Mouse (Mus musculus) midbrain, embryonic 15.5 days (tissue): ENCODE data around the gene Cd8a. TPM values are rescaled to one million over a fixed set of nuclear protein-coding genes. Genes with fewer than 3 reads are reported as not detected.
"Not testable (repeated sequence)": the region's sequence is repeated elsewhere in the genome, so short reads cannot be mapped to it uniquely, and the experiment has no call there.

Source experiments
- ATAC-seq: fragments of 200-750 bp; cut with Nextera tagmentation; replicated peaks from 2 replicates; pipeline ENCODE4 v1.8.0; 2017; ENCODE audit warnings: moderate TSS enrichment
- H3K27ac ChIP-seq: fragments of 300-500 bp; sonication (generic); 2 replicates; pipeline ENCODE4 v1.5.1; 2015; ENCODE audit warnings: mild to moderate bottlenecking, inconsistent platforms
- H3K27me3 ChIP-seq: fragments of 300-500 bp; sonication (generic); replicated peaks from 2 replicates; pipeline ENCODE4 v1.6.1; 2015; ENCODE audit warnings: inconsistent platforms
- H3K36me3 ChIP-seq: fragments of 300-500 bp; sonication (generic); replicated peaks from 2 replicates; pipeline ENCODE4 v1.6.1; 2015; ENCODE audit warnings: inconsistent platforms
- H3K4me1 ChIP-seq: fragments of 300-500 bp; sonication (generic); 2 replicates; pipeline ENCODE4 v1.6.1; 2015; ENCODE audit warnings: inconsistent platforms
- H3K4me2 ChIP-seq: fragments of 300-500 bp; sonication (generic); 2 replicates; pipeline ENCODE4 v1.6.1; 2015; ENCODE audit warnings: inconsistent platforms, mild to moderate bottlenecking, moderate library complexity
- H3K4me3 ChIP-seq: fragments of 300-500 bp; sonication (generic); 2 replicates; pipeline ENCODE4 v1.5.1; 2015; ENCODE audit warnings: mild to moderate bottlenecking, inconsistent platforms
- H3K9ac ChIP-seq: fragments of 300-500 bp; sonication (generic); 2 replicates; pipeline ENCODE4 v1.6.1; 2015; ENCODE audit warnings: mild to moderate bottlenecking, inconsistent platforms
- H3K9me3 ChIP-seq: fragments of 300-500 bp; sonication (generic); 2 replicates; pipeline ENCODE4 v1.6.1; 2016; ENCODE audit warnings: inconsistent platforms
- WGBS: fragments of 180-500 bp; shearing (Covaris S2); methylation state at CpG from one replicate; pipeline ENCODE4 v1.1.7; 2015; ENCODE audit warnings: mixed read lengths; 5-methylcytosine and 5-hydroxymethylcytosine counted together
- polyA plus RNA-seq: library from polyadenylated mRNA; unstranded; fragments of >200 nt; fragmentation: Nextera tagmentation; extraction: Ambion mirVana; gene quantifications from 2 replicates; pipeline ENCODE4 v1.2.1, GENCODE M21; 2015

Gene Cd8a
- polyA plus RNA-seq: not detected in 2 replicates

GRCm38 (mm10) chr6:71373249-71373775 lies at the start of gene Cd8a:
Gene Cd8a, plus strand, starts transcription at chr6:71373427.
- ATAC-seq: no peak
- Histone ChIP-seq H3K4me2 (no peak within 1 kb of the TSS), H3K4me1 (no peaks in the 10 kb centered on the region), H3K9me3 (no peaks in the 10 kb centered on the region), H3K27ac (no peak within 1 kb of the TSS), H3K27me3 (no peaks in the 10 kb centered on the region), H3K4me3 (no peak within 1 kb of the TSS), H3K9ac (no peak within 1 kb of the TSS), H3K36me3 (no peaks in the 10 kb centered on the region)
- WGBS: 82% methylated on average over 14 of the region's 14 CpGs

- no peaks in the 10 kb centered on the region for H3K36me3 ChIP-seq
- H3K9me3 ChIP-seq: no peaks in the 10 kb centered on the region; the same call in 1 of the 2 replicates
- H3K27me3 ChIP-seq: no peaks in the 10 kb centered on the region
- H3K4me2 ChIP-seq: no peak overlapping the region
- H3K27ac ChIP-seq: no peak overlapping the region
- H3K9ac ChIP-seq: no peak overlapping the region
- ATAC-seq: no peak
- no peak overlapping the region for H3K4me3 ChIP-seq
- 93% methylated on average over 9 of the region's 9 CpGs for WGBS
- H3K4me1 ChIP-seq: no peaks in the 10 kb centered on the region
Measured at GRCm38 (mm10) chr6:71324816-71325215, 48.4 kb upstream of the Cd8a start.

GRCm38 (mm10) chr6:71329881-71330280 lies 43.3 kb upstream of the Cd8a start:
- H3K9ac ChIP-seq: no peak overlapping the region
- no peak overlapping the region for H3K4me2 ChIP-seq
- H3K4me1 ChIP-seq: no peaks in the 10 kb centered on the region
- 90% methylated on average over 6 of the region's 6 CpGs for WGBS
- H3K36me3 ChIP-seq: no peaks in the 10 kb centered on the region
- H3K9me3 ChIP-seq: no peaks in the 10 kb centered on the region
- H3K4me3 ChIP-seq: no peak overlapping the region
- no peaks in the 10 kb centered on the region for H3K27me3 ChIP-seq
- H3K27ac ChIP-seq: no peak overlapping the region
- no peak for ATAC-seq

GRCm38 (mm10) chr6:71330486-71330885 lies 42.7 kb upstream of the Cd8a start:
- ATAC-seq: no peak
- Histone ChIP-seq H3K9me3 (no peaks in the 10 kb centered on the region), H3K4me1 (no peaks in the 10 kb centered on the region), H3K9ac (no peak overlapping the region), H3K4me2 (no peak overlapping the region), H3K27ac (no peak overlapping the region), H3K36me3 (no peaks in the 10 kb centered on the region), H3K27me3 (no peaks in the 10 kb centered on the region), H3K4me3 (no peak overlapping the region)
- WGBS: 88% methylated on average over 7 of the region's 7 CpGs

- H3K27me3 ChIP-seq, H3K27ac ChIP-seq, ATAC-seq, H3K4me3 ChIP-seq, H3K9me3 ChIP-seq, H3K4me1 ChIP-seq, H3K36me3 ChIP-seq, H3K4me2 ChIP-seq, H3K9ac ChIP-seq: not testable (repeated sequence)
- 93% methylated on average over 2 of the region's 4 CpGs for WGBS
Measured at GRCm38 (mm10) chr6:71331491-71331890, 41.7 kb upstream of the Cd8a start.

- WGBS: 80% methylated on average over 11 of the region's 11 CpGs
- no peak overlapping the region for H3K27ac ChIP-seq
- H3K4me1 ChIP-seq: no peaks in the 10 kb centered on the region
- no peak overlapping the region for H3K4me2 ChIP-seq
- H3K9ac ChIP-seq: no peak overlapping the region
- no peak overlapping the region for H3K4me3 ChIP-seq
- H3K27me3 ChIP-seq: no peaks in the 10 kb centered on the region
- no peaks in the 10 kb centered on the region for H3K9me3 ChIP-seq
- no peak for ATAC-seq
- H3K36me3 ChIP-seq: no peaks in the 10 kb centered on the region
Measured at GRCm38 (mm10) chr6:71332236-71332965, 40.8 kb upstream of the Cd8a start.

GRCm38 (mm10) chr6:71333031-71333430 lies 40.2 kb upstream of the Cd8a start:
- H3K4me3 ChIP-seq: no peak overlapping the region
- no peaks in the 10 kb centered on the region for H3K36me3 ChIP-seq
- no peak overlapping the region for H3K9ac ChIP-seq
- H3K9me3 ChIP-seq: no peaks in the 10 kb centered on the region
- no peaks in the 10 kb centered on the region for H3K4me1 ChIP-seq
- H3K4me2 ChIP-seq: no peak overlapping the region
- 69% methylated on average over 3 of the region's 3 CpGs for WGBS
- ATAC-seq: no peak
- no peaks in the 10 kb centered on the region for H3K27me3 ChIP-seq
- no peak overlapping the region for H3K27ac ChIP-seq

GRCm38 (mm10) chr6:71333578-71334273 lies 39.5 kb upstream of the Cd8a start:
- H3K9me3 ChIP-seq: no peaks in the 10 kb centered on the region

GRCm38 (mm10) chr6:71337666-71338065 lies 35.6 kb upstream of the Cd8a start:
- Histone ChIP-seq H3K4me2 (no peak overlapping the region), H3K9ac (no peak overlapping the region), H3K9me3 (no peaks in the 10 kb centered on the region), H3K4me1 (no peaks in the 10 kb centered on the region), H3K27me3 (no peaks in the 10 kb centered on the region), H3K36me3 (no peaks in the 10 kb centered on the region), H3K27ac (no peak overlapping the region), H3K4me3 (no peak overlapping the region)
- ATAC-seq: no peak
- 96% methylated on average over 8 of the region's 8 CpGs for WGBS

More at GRCm38 (mm10) chr6:71333578-71334273, 39.5 kb upstream of the Cd8a start:
- Histone ChIP-seq H3K36me3 (no peaks in the 10 kb centered on the region), H3K4me3 (no peak overlapping the region), H3K4me1 (no peaks in the 10 kb centered on the region), H3K9ac (no peak overlapping the region), H3K4me2 (no peak overlapping the region), H3K27me3 (no peaks in the 10 kb centered on the region), H3K27ac (no peak overlapping the region)
- whole genome bisulfite sequencing: 92% methylated on average over 11 of the region's 11 CpGs
- ATAC-seq: no peak

GRCm38 (mm10) chr6:71338941-71339340 lies 34.3 kb upstream of the Cd8a start:
- no peak overlapping the region for H3K4me3 ChIP-seq
- H3K4me2 ChIP-seq: no peak overlapping the region
- H3K4me1 ChIP-seq: no peaks in the 10 kb centered on the region
- 89% methylated on average over 3 of the region's 3 CpGs for WGBS
- H3K27ac ChIP-seq: no peak overlapping the region
- no peak for ATAC-seq
- H3K9me3 ChIP-seq: no peaks in the 10 kb centered on the region
- H3K36me3 ChIP-seq: no peaks in the 10 kb centered on the region
- H3K27me3 ChIP-seq: no peaks in the 10 kb centered on the region
- no peak overlapping the region for H3K9ac ChIP-seq

- H3K4me3 ChIP-seq: no peak overlapping the region
- H3K27me3 ChIP-seq: no peaks in the 10 kb centered on the region
- H3K27ac ChIP-seq: no peak overlapping the region
- 76% methylated on average over 4 of the region's 4 CpGs for WGBS
- no peak for ATAC-seq
- H3K9me3 ChIP-seq: no peaks in the 10 kb centered on the region
- H3K9ac ChIP-seq: no peak overlapping the region
- H3K4me1 ChIP-seq: no peaks in the 10 kb centered on the region
- no peaks in the 10 kb centered on the region for H3K36me3 ChIP-seq
- no peak overlapping the region for H3K4me2 ChIP-seq
Measured at GRCm38 (mm10) chr6:71339351-71339750, 33.9 kb upstream of the Cd8a start.

GRCm38 (mm10) chr6:71341179-71341578 lies 32.0 kb upstream of the Cd8a start:
- H3K4me1 ChIP-seq: no peaks in the 10 kb centered on the region
- H3K36me3 ChIP-seq: no peaks in the 10 kb centered on the region
- no peak for ATAC-seq
- no peaks in the 10 kb centered on the region for H3K27me3 ChIP-seq
- H3K9ac ChIP-seq: no peak overlapping the region
- no peaks in the 10 kb centered on the region for H3K9me3 ChIP-seq
- no peak overlapping the region for H3K4me2 ChIP-seq
- H3K4me3 ChIP-seq: no peak overlapping the region
- H3K27ac ChIP-seq: no peak overlapping the region
- WGBS: 89% methylated on average over 9 of the region's 9 CpGs
